ENCODE assay signal across 9 mouse cellular contexts in the genomic region with DNA sequence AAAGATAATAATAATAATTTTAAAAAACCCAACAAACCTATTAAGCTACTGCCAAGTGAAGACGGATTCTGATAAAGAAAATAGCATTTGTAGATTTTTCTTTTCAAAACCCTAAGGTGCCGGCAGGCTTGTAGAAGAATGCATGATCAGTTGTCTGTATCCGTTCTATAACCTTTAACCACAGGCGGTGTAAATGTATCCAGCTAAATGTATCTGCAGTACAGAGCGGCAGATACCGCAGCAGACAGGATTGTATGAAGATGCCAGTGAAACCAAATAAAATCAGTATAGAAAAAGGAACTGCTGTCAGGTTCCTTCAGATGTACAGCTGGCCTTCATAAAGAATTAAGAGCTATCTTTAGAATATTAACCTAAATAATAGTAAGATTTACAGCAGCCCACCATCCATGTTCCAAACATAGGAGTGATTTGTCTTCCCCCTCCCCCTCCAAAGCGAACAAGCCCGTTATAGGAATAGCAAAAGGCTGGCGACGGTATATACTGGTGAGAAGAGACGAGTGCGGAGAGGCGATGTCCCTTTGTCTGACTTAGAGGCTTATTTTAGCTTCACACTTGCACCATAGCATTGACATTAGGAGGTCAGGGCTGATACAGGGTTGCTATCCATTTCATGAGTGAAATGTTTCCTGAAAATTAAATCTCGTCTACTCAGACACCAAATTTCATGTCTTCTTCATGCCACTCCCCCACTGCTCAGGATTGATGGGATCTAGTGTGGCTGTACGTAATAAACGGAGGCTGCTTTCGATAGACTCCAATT. TPM values are rescaled to one million over a fixed set of nuclear protein-coding genes. Genes with fewer than 3 reads are reported as not detected.
DNase-seq lines count a peak whose midpoint lies in the region; ATAC-seq and TF ChIP-seq lines count a peak whose summit lies in the region.
"Had no signal": no experiment of that assay in that cellular context is flagged by ENCODE, and none has a peak within 500 bp of the region (broad histone marks: within the 10 kb centered on the region; RNA-seq: fewer than 3 reads in every experiment).

No protein-coding gene starts in this region.

- H3K9ac ChIP-seq in lung, embryonic 14.5 days = 0 out of 2 replicates have a peak overlapping the region, but pooled peaks have one; percentile 26
- no peak overlapping the region; the same call in 1 of the 2 replicates for H3K9ac ChIP-seq in forebrain, embryonic 11.5 days (ENCODE audit: low read length)
- peak overlapping the region; percentile 69 for H3K9ac ChIP-seq in hindbrain, embryonic 15.5 days
- peak overlapping the region; percentile 64 for H3K9ac ChIP-seq in neural tube, embryonic 15.5 days (replicated peaks)
- H3K9ac ChIP-seq: limb, embryonic 12.5 days had no signal

- no peaks in the 10 kb centered on the region for H3K36me3 ChIP-seq in lung, embryonic 14.5 days (ENCODE audit: insufficient read depth)
- no peaks in the 10 kb centered on the region for H3K36me3 ChIP-seq in forebrain, embryonic 11.5 days (ENCODE audit: control insufficient read depth, insufficient read depth, low read length)
- H3K36me3 ChIP-seq in hindbrain, embryonic 15.5 days = no peaks in the 10 kb centered on the region
- no peaks in the 10 kb centered on the region for H3K36me3 ChIP-seq in neural tube, embryonic 15.5 days
- H3K36me3 ChIP-seq: limb, embryonic 12.5 days had no signal

- H3K4me3 ChIP-seq in lung, embryonic 14.5 days (ENCODE audit: low read depth, low read length) = 0 out of 2 replicates have a peak overlapping the region, but pooled peaks have one; percentile 18
- H3K4me3 ChIP-seq in forebrain, embryonic 11.5 days (ENCODE audit: low read depth, low read length) = no peak overlapping the region
- H3K4me3 ChIP-seq in hindbrain, embryonic 15.5 days = peak overlapping the region; percentile 44
- H3K4me3 ChIP-seq in neural tube, embryonic 15.5 days (replicated peaks) = peak overlapping the region; percentile 48
- H3K4me3 ChIP-seq: limb, embryonic 12.5 days had no signal

- no peaks in the 10 kb centered on the region for H3K27me3 ChIP-seq in lung, embryonic 14.5 days (ENCODE audit: insufficient read depth, low read length)
- no peaks in the 10 kb centered on the region for H3K27me3 ChIP-seq in forebrain, embryonic 11.5 days (ENCODE audit: control insufficient read depth, insufficient read depth, low read length)
- no peaks in the 10 kb centered on the region for H3K27me3 ChIP-seq in hindbrain, embryonic 15.5 days
- H3K27me3 ChIP-seq in neural tube, embryonic 15.5 days (replicated peaks) = no peaks in the 10 kb centered on the region
- H3K27me3 ChIP-seq: limb, embryonic 12.5 days had no signal

- WGBS in lung, embryonic 14.5 days = 37% methylated on average over 17 of the region's 17 CpGs
- 77% methylated on average over 17 of the region's 17 CpGs for WGBS in forebrain, embryonic 11.5 days
- WGBS in hindbrain, embryonic 15.5 days = 42% methylated on average over 17 of the region's 17 CpGs
- 27% methylated on average over 17 of the region's 17 CpGs for WGBS in neural tube, embryonic 15.5 days

- H3K4me1 ChIP-seq in lung, embryonic 14.5 days (ENCODE audit: insufficient read depth) = peaks cover 27% of the 10 kb centered on the region
- peaks cover 7% of the 10 kb centered on the region for H3K4me1 ChIP-seq in forebrain, embryonic 11.5 days (replicated peaks; ENCODE audit: control insufficient read depth, insufficient read depth, low read length)
- H3K4me1 ChIP-seq in hindbrain, embryonic 15.5 days (replicated peaks) = peaks cover 35% of the 10 kb centered on the region
- peaks cover 22% of the 10 kb centered on the region for H3K4me1 ChIP-seq in neural tube, embryonic 15.5 days

- H3K9me3 ChIP-seq in lung, embryonic 14.5 days (ENCODE audit: low read depth, low read length) = no peaks in the 10 kb centered on the region
- H3K9me3 ChIP-seq in forebrain, embryonic 11.5 days (ENCODE audit: control insufficient read depth, low read length) = no peaks in the 10 kb centered on the region
- H3K9me3 ChIP-seq in hindbrain, embryonic 15.5 days = no peaks in the 10 kb centered on the region
- H3K9me3 ChIP-seq in neural tube, embryonic 15.5 days (replicated peaks) = no peaks in the 10 kb centered on the region
- H3K9me3 ChIP-seq: limb, embryonic 12.5 days had no signal

- H3K27ac ChIP-seq in lung, embryonic 14.5 days (ENCODE audit: low read depth) = no peak overlapping the region
- H3K27ac ChIP-seq in forebrain, embryonic 11.5 days (ENCODE audit: low read depth, low read length) = peak overlapping the region; percentile 4; the same call in 1 of the 2 replicates
- peak overlapping the region; percentile 91 for H3K27ac ChIP-seq in hindbrain, embryonic 15.5 days (replicated peaks)
- H3K27ac ChIP-seq in neural tube, embryonic 15.5 days (replicated peaks) = peak overlapping the region; percentile 97
- H3K27ac ChIP-seq: limb, embryonic 12.5 days had no signal

- H3K4me2 ChIP-seq in lung, embryonic 14.5 days = peak overlapping the region; percentile 52
- H3K4me2 ChIP-seq in forebrain, embryonic 11.5 days (ENCODE audit: low read depth, low read length, severe bottlenecking) = peak overlapping the region; percentile 42; the same call in 1 of the 2 replicates
- H3K4me2 ChIP-seq in hindbrain, embryonic 15.5 days = peak overlapping the region; percentile 59
- peak overlapping the region; percentile 60 for H3K4me2 ChIP-seq in neural tube, embryonic 15.5 days

- no peak for TF ChIP-seq CTCF in lung, embryonic 14.5 days (IDR thresholded peaks at IDR 0.05; ENCODE audit: low read depth)

- DNase-seq in lung, embryonic 14.5 days = peak; percentile 48
- no peak for DNase-seq in lung, postnatal 10 days
- peak; percentile 16 for DNase-seq in forebrain, embryonic 11.5 days (ENCODE audit: low spot score)
- no peak for DNase-seq in adipocyte (ENCODE audit: low spot score)
- DNase-seq in cerebellum, postnatal 4 days (ENCODE audit: low spot score in 2 of 2) = no peak

- ATAC-seq in lung, embryonic 14.5 days (ENCODE audit: insufficient read depth) = 0 out of 2 replicates have a peak, but pooled peaks have one; percentile 5
- no peak for ATAC-seq in forebrain, embryonic 11.5 days (replicated peaks; ENCODE audit: low FRiP score)
- peak; percentile 39; the same call in 1 of the 2 replicates for ATAC-seq in hindbrain, embryonic 15.5 days (ENCODE audit: low FRiP score, low read depth)
- peak; percentile 60 for ATAC-seq in neural tube, embryonic 15.5 days (ENCODE audit: low FRiP score)
- no peak for ATAC-seq in monocyte, adult 5-6 weeks (replicated peaks; ENCODE audit: insufficient number of reproducible peaks, low FRiP score, low TSS enrichment, poor library complexity, severe bottlenecking)

RNA-seq across cellular contexts. Expression of a gene that starts 19.8 kb away (rescaled TPM):
- 24.5 and 24.6 TPM in 2 replicates for polyA plus RNA-seq in lung, embryonic 14.5 days (2014; fragmentation: Nextera tagmentation; extraction: Ambion mirVana)
- 10.5 and 11.1 TPM in 2 replicates for polyA plus RNA-seq in forebrain, embryonic 11.5 days (2014; fragmentation: Nextera tagmentation; extraction: Ambion mirVana)
- polyA plus RNA-seq in hindbrain, embryonic 15.5 days (2015; fragmentation: Nextera tagmentation; extraction: Ambion mirVana) = 41.5 and 46.1 TPM in 2 replicates
- polyA plus RNA-seq in neural tube, embryonic 15.5 days (2015; fragmentation: Nextera tagmentation; extraction: Ambion mirVana) = 48.0 and 52.3 TPM in 2 replicates
- 25.0 to 52.6 TPM (median 30.4 TPM) in 3 replicates for total RNA-seq in monocyte, adult 5-6 weeks (2017)

Comparison
In these comparisons a context has a peak if more than half of its experiments do, and no peak if none do; other contexts are left out.
1. DNase-seq: peak in lung, embryonic 14.5 days (single experiment) and forebrain, embryonic 11.5 days (single experiment); none in lung, postnatal 10 days (single experiment), adipocyte (single experiment) and cerebellum, postnatal 4 days (0 of 2).
2. ATAC-seq: peak in lung, embryonic 14.5 days (single experiment), hindbrain, embryonic 15.5 days (single experiment) and neural tube, embryonic 15.5 days (single experiment); none in forebrain, embryonic 11.5 days (single experiment) and monocyte, adult 5-6 weeks (single experiment).
3. Peak in every context shown above with its lines, with median percentiles within 50 percentile points of each other: H3K4me2 ChIP-seq.